Mouse (Mus musculus) liver, adult 2 months (tissue): ENCODE measurements around the gene Atg4a.

Source experiments
- CTCF ChIP-seq: fragments of 200-500 bp; IDR thresholded peaks from 2 replicates; pipeline ENCODE4 v1.5.1; 2011; ENCODE audit warnings: low read depth, low read length, control low read depth
- POLR2A ChIP-seq: fragments of 200-500 bp; IDR thresholded peaks from 2 replicates; pipeline ENCODE4 v1.6.1; 2011; ENCODE audit warnings: low read length, control low read depth; ENCODE audit not compliant: insufficient read depth; ENCODE audit errors: extremely low read depth

DNA sequence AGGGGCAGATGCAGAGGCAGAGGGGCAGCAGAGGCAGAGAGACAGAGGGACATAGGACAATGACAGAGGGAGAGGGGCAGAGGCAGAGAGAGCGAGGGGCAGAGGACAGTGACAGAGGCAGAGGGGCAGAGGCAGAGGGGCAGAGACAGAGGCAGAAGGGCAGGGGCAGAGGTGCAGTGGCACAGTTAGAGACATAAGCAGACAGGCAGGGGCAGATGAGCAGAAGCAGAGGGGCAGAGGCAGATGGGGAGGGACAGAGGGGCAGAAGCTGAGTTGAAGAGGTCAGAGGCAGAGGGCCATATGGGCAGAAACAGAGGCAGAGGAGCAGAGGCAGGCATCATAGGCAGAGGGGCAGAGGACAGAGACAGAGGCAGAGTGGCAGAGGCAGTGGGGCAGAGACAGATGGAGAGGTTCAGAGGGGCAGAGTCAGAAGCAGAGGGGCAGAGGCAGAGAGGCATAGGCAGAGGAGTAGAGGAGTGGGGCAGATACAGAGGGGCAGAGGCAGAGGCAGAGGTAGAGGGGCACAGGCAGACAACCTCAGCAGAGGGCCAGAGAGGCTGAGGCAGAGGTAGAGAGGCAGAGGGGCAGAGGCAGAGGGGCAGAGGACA, 40.3 kb downstream of the Atg4a start:
- no peak for TF ChIP-seq POLR2A
- no peak for TF ChIP-seq CTCF
